Mouse (Mus musculus) cortical plate, adult 2 months (tissue): ENCODE data around the gene Olfr95. TPM values are rescaled to one million over a fixed set of nuclear protein-coding genes. Genes with fewer than 3 reads are reported as not detected.

Experiments
- H3K27ac ChIP-seq: fragments of 200-500 bp; 2 replicates; pipeline ENCODE4 v1.5.1; 2012; ENCODE audit warnings: low read length, control low read depth, inconsistent platforms; ENCODE audit not compliant: insufficient read depth
- H3K4me1 ChIP-seq: fragments of 200-500 bp; 2 replicates; pipeline ENCODE4 v1.6.1; 2011; ENCODE audit warnings: low read length; ENCODE audit not compliant: control insufficient read depth, insufficient read depth
- H3K4me3 ChIP-seq: fragments of 200-500 bp; 2 replicates; pipeline ENCODE4 v1.5.1; 2011; ENCODE audit warnings: mild to moderate bottlenecking, low read length, control low read depth; ENCODE audit not compliant: insufficient read depth
- CTCF ChIP-seq: fragments of 200-500 bp; IDR thresholded peaks from 2 replicates; pipeline ENCODE4 v1.5.1; 2011; ENCODE audit warnings: mild to moderate bottlenecking, control low read depth, low read length; ENCODE audit not compliant: insufficient read depth; ENCODE audit errors: extremely low read depth
- POLR2A ChIP-seq: fragments of 200-500 bp; IDR thresholded peaks from 2 replicates; pipeline ENCODE4 v1.6.1; 2011; ENCODE audit warnings: mild to moderate bottlenecking, low read length, control low read depth; ENCODE audit not compliant: insufficient read depth; ENCODE audit errors: extremely low read depth
- polyA plus RNA-seq: library from polyadenylated mRNA; depleted of rRNA; stranded (reverse); fragments of >200 nt; gene quantifications from 2 replicates; pipeline ENCODE4 v1.2.3, GENCODE M21; 2012; rRNA removed

The Olfr95 gene
- polyA plus RNA-seq, 1 experiment: not detected

DNA sequence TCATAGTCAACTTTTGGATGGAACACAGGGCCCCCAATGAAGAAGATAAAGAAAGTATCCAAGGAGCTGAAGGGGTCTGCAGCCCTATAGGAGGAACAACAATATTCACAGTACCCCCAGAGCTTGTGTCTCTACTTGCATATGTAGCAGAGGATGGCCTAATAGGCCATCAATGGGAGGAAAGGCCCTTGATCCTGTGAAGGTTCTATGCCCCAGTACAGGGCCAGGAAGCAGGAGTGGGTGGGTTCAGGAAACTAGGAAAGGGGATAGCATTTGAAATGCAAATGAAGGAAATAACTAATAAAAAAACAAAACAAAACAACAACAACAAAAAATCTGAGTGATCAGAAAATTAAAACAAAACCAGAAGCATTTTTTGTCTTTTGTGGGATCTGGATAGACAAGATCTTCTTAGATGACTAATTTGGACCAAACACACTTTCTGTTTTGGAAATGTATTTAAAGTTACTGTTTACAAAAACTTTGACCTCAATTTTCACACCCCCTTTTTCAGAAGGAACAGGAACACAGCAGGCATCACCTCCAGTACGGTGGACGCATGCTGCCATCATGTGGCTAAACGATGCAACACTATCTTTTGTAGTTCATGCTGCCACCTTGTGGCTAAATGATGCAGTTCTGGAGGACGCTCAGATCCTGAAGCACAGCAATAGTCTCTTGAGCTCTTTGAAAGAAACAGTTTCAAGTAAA lies 9.6 kb downstream of the Olfr95 start:
- no peaks in the 10 kb centered on the region for H3K4me1 ChIP-seq
- TF ChIP-seq POLR2A (no peak), CTCF (peak; percentile 100)
- no peak overlapping the region for H3K4me3 ChIP-seq
- H3K27ac ChIP-seq: no peak overlapping the region

DNA sequence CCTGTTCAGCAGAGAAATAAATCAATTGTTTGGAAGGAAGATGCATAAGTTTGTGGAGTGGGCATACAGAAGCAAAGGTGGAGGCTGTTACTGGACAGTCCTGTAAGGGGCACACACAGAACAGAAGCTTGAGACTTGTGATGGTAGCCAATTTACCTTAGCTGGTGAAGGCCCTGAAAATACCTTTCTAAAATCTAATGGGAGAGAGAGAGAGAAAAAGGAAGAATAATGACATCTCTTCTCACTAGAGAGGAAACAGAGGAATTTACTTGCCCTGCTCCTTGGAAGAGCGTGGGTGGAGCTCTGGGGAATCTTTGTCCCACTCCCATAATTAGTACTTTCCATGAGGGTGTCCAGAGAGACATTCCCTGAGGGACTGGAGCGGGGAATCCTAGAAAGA lies 12.0 kb downstream of the Olfr95 start, which contains the start of gene Olfr94:
Gene Olfr94 (minus strand): TSS at position 101 of the 400 bp plus-strand sequence.
- Histone ChIP-seq H3K4me3 (no peak within 1 kb of the TSS), H3K4me1 (no peaks in the 10 kb centered on the region), H3K27ac (no peak within 1 kb of the TSS)
- TF ChIP-seq POLR2A: no peak
- no peak for TF ChIP-seq CTCF

- Histone ChIP-seq H3K4me1 (no peaks in the 10 kb centered on the region), H3K4me3 (peak overlapping the region; percentile 45), H3K27ac (no peak overlapping the region)
- TF ChIP-seq CTCF (no peak), POLR2A (no peak)
Observed at GRCm38 (mm10) chr17:37196845-37197724, 15.8 kb downstream of the Olfr95 start.

GRCm38 (mm10) chr17:37194782-37195181 lies 18.1 kb downstream of the Olfr95 start:
- no peaks in the 10 kb centered on the region for H3K4me1 ChIP-seq
- no peak overlapping the region for H3K4me3 ChIP-seq
- no peak overlapping the region for H3K27ac ChIP-seq
- TF ChIP-seq POLR2A (no peak), CTCF (no peak)

DNA sequence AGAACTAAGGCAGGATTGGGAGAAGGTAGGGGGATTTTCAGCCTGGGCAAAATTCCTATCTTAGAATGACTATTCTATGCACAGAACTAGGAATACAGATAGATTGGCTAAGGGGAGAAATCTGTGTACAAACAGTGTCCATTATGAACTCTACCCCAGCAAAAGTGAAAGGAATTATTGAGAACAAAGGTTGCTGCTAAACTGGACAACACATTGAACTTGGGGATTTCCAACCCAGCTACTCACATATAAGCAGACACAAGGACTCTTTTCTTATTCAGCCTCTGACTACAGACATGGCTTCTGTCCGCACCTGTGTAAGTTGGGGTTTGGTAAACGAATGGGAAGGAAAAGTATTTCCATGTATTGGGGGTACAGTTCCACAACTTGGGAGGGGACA lies 19.3 kb downstream of the Olfr95 start, which contains the start of gene Ubd:
Gene Ubd (plus strand): TSS at position 237 of the 400 bp plus-strand sequence.
- Histone ChIP-seq H3K27ac (no peak within 1 kb of the TSS), H3K4me3 (no peak within 1 kb of the TSS), H3K4me1 (no peaks in the 10 kb centered on the region)
- TF ChIP-seq CTCF (no peak), POLR2A (no peak)

GRCm38 (mm10) chr17:37193032-37193431 lies 19.9 kb downstream of the Olfr95 start:
- H3K27ac ChIP-seq: no peak overlapping the region
- H3K4me3 ChIP-seq: no peak overlapping the region
- H3K4me1 ChIP-seq: no peaks in the 10 kb centered on the region
- TF ChIP-seq POLR2A (no peak), CTCF (no peak)

DNA sequence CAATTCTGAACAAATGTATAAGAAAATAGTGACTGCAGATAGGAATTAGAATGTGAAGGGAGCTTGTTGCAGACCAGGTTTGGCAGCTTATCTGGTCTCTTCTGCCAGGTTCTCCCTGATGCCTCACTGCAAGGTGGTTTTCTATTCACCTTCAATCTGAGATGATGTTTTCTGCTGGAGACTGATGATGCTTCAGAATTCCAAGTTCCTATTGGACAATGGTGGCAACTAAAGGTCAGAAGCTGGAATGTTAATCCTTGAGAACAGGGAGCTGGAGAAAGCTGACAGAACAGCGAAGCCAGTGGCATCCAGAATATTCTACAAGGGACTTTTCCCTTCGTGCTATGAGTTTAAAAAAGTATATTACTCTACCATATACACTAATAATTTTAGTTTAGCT lies 22.2 kb downstream of the Olfr95 start:
- H3K27ac ChIP-seq: no peak overlapping the region
- no peaks in the 10 kb centered on the region for H3K4me1 ChIP-seq
- TF ChIP-seq CTCF: no peak
- TF ChIP-seq POLR2A: no peak
- no peak overlapping the region for H3K4me3 ChIP-seq

DNA sequence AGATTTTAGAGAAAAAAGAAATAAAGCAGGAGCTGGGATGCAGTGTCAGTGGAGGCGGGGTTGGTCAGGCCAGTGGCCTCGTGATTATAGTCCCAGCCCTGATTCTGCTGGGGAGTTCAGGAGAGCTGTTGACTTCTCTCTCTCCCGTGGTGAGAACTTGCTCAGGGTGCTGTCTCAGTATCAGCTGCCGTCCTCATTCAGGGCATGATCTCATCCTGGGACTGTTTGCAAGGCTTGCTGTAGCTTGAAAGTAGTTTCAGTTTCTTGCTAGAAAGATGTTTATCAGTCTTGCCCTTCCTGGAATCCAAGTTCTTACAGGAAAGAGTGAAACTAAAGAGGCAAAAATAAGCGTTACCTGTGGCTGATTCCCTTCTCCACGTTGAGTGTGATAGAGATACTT lies 27.4 kb downstream of the Olfr95 start:
- Histone ChIP-seq H3K27ac (no peak overlapping the region), H3K4me1 (no peaks in the 10 kb centered on the region), H3K4me3 (no peak overlapping the region)
- TF ChIP-seq CTCF: no peak
- TF ChIP-seq POLR2A: no peak

GRCm38 (mm10) chr17:37161394-37161793 lies 51.5 kb downstream of the Olfr95 start, which contains the start of gene Olfr93:
Gene Olfr93 (minus strand): TSS chr17:37161494.
- TF ChIP-seq POLR2A (no peak), CTCF (no peak)
- no peak within 1 kb of the TSS for H3K4me3 ChIP-seq
- no peaks in the 10 kb centered on the region for H3K4me1 ChIP-seq
- H3K27ac ChIP-seq: no peak within 1 kb of the TSS

Other genes starting within 250 kb of the Olfr95 start
- 0.85 and 1.0 TPM in 2 replicates for gene 2410137M14Rik, start 231.9 kb downstream of the Olfr95 start, polyA plus RNA-seq
- gene H2-M5, start 223.6 kb downstream of the Olfr95 start, polyA plus RNA-seq: 3.5 and 4.1 TPM in 2 replicates
- gene Zfp57, start 212.0 kb downstream of the Olfr95 start, polyA plus RNA-seq: 25.2 and 29.3 TPM in 2 replicates
- gene Mog, start 189.7 kb downstream of the Olfr95 start, polyA plus RNA-seq: 99.6 and 128 TPM in 2 replicates
- 481 and 483 TPM in 2 replicates for gene Gabbr1, start 167.2 kb downstream of the Olfr95 start, polyA plus RNA-seq
- not detected in 2 replicates for gene Olfr90, start 124.6 kb downstream of the Olfr95 start, polyA plus RNA-seq
- gene Olfr91, start 114.8 kb downstream of the Olfr95 start, polyA plus RNA-seq: not detected in 2 replicates
- not detected in 2 replicates for gene Olfr92, start 93.0 kb downstream of the Olfr95 start, polyA plus RNA-seq
- not detected in 2 replicates for gene Olfr93, start 51.6 kb downstream of the Olfr95 start, polyA plus RNA-seq
- not detected in 2 replicates for gene Ubd, start 19.2 kb downstream of the Olfr95 start, polyA plus RNA-seq
- gene Olfr94, start 12.1 kb downstream of the Olfr95 start, polyA plus RNA-seq: not detected in 2 replicates
- not detected in 2 replicates for gene Olfr96, start 7.0 kb upstream of the Olfr95 start, polyA plus RNA-seq
- not detected in 2 replicates for gene Olfr97, start 24.2 kb upstream of the Olfr95 start, polyA plus RNA-seq
- not detected in 2 replicates for gene Olfr98, start 50.6 kb upstream of the Olfr95 start, polyA plus RNA-seq
- 2.6 and 3.3 TPM in 2 replicates for gene H2-M3, start 57.1 kb upstream of the Olfr95 start, polyA plus RNA-seq
- gene Olfr99, start 70.3 kb upstream of the Olfr95 start, polyA plus RNA-seq: not detected in 2 replicates
- gene Olfr101, start 91.2 kb upstream of the Olfr95 start, polyA plus RNA-seq: not detected in 2 replicates
- not detected in 2 replicates for gene Olfr102, start 103.9 kb upstream of the Olfr95 start, polyA plus RNA-seq
- gene Olfr103, start 126.6 kb upstream of the Olfr95 start, polyA plus RNA-seq: not detected in 2 replicates
- gene Olfr104-ps, start 146.5 kb upstream of the Olfr95 start, polyA plus RNA-seq: not detected in 2 replicates
- gene Olfr105-ps, start 165.9 kb upstream of the Olfr95 start, polyA plus RNA-seq: not detected in 2 replicates
- gene Olfr106-ps, start 177.3 kb upstream of the Olfr95 start, polyA plus RNA-seq: not detected in 2 replicates
- gene Olfr107, start 186.1 kb upstream of the Olfr95 start, polyA plus RNA-seq: not detected in 2 replicates
- gene Olfr108, start 232.4 kb upstream of the Olfr95 start, polyA plus RNA-seq: not detected in 2 replicates
- not detected in 2 replicates for gene Olfr109, start 245.8 kb upstream of the Olfr95 start, polyA plus RNA-seq